Mouse (Mus musculus): ENCODE results near the gene Ttc16.

GRCm38 (mm10) chr2:32741273-32742172, 33.9 kb downstream of the Ttc16 start:
- TF ChIP-seq POLR2A (IDR thresholded peaks at IDR 0.05; ENCODE audit: borderline replicate concordance, extremely low read depth, insufficient read depth, insufficient read length, poor library complexity, severe bottlenecking) (peak; percentile 81), CTCF (IDR thresholded peaks at IDR 0.05; ENCODE audit: borderline replicate concordance, extremely low read depth, insufficient read depth, insufficient read length) (no peak)

Data from brain, embryonic 14.5 days (tissue).